Mouse (Mus musculus): ENCODE results near the gene Tomm70a. TPM values are rescaled to one million over a fixed set of nuclear protein-coding genes. Genes with fewer than 3 reads are reported as not detected.

The Tomm70a gene
- polyA plus RNA-seq, 1 experiment: 51.6 TPM

DNA sequence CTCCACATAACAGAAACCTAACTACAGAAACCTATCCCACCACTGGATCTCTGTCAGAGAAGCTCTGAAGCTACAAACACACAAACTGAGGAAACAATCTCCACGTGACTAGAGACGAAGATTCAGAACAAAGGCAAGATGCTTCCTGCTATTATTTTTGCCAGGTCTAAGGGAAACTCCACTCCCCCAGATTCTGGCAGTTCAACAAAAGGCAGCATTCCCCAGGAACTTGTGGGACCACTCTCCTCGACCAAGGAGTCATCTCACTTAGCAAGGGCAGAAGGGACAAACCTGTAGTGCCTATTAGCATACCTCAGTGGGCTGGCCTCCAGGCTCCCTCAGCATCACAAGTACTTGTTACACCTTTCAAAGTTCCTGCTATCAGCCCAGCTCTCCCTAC lies 75.8 kb downstream of the Tomm70a start:
- WGBS: 73% methylated on average over 3 of the region's 3 CpGs
- no peak for DNase-seq
- Histone ChIP-seq H3K4me3 (replicated peaks; ENCODE audit: insufficient read depth, low read depth, low read length) (no peak overlapping the region), H3K27ac (ENCODE audit: insufficient read depth, low read length) (no peak overlapping the region), H3K27me3 (ENCODE audit: control insufficient read depth, insufficient read depth, low read length) (no peaks in the 10 kb centered on the region), H3K4me1 (ENCODE audit: control insufficient read depth, insufficient read depth, low read length) (no peaks in the 10 kb centered on the region)
- no peak for TF ChIP-seq POLR2A (IDR thresholded peaks at IDR 0.05; ENCODE audit: borderline replicate concordance, insufficient read depth, low read length)
- no peak for TF ChIP-seq CTCF (IDR thresholded peaks at IDR 0.05; ENCODE audit: borderline replicate concordance, insufficient read depth, low read depth, low read length)

Other genes with a start within 250 kb of the Tomm70a start
- 0.48 and 1.4 TPM in 2 replicates for gene Tmem45a, start 235.5 kb upstream of the Tomm70a start, polyA plus RNA-seq (2012; rRNA removed)
- gene Lnp1, start 193.6 kb upstream of the Tomm70a start, polyA plus RNA-seq (2012; rRNA removed): 0.61 and 0.73 TPM in 2 replicates
- gene Tmem45a2, start 50.3 kb upstream of the Tomm70a start, polyA plus RNA-seq (2012; rRNA removed): 0.05 TPM in 2 replicates
- gene Nit2, start 45.6 kb downstream of the Tomm70a start, polyA plus RNA-seq (2012; rRNA removed): 14.4 and 16.5 TPM in 2 replicates
- 39.4 and 42.8 TPM in 2 replicates for gene Tbc1d23, start 109.8 kb downstream of the Tomm70a start, polyA plus RNA-seq (2012; rRNA removed)
- gene Tmem30c, start 171.2 kb downstream of the Tomm70a start, polyA plus RNA-seq (2012; rRNA removed): 1.1 TPM in 2 replicates
- 1.6 TPM in 2 replicates for gene Filip1l, start 231.4 kb downstream of the Tomm70a start, polyA plus RNA-seq (2012; rRNA removed)